Mouse (Mus musculus) gastrocnemius, postnatal 36 days (tissue): Measurements from ENCODE around the gene Ip6k1. TPM values are rescaled to one million over a fixed set of nuclear protein-coding genes. Genes with fewer than 3 reads are reported as not detected.

Source experiments
- DNase-seq, 2 experiments: peaks; one replicate each; pipeline ENCODE4 v3.0.0; 2022
- intact Hi-C: fragments of 180-260 bp; cut with DNase I; formaldehyde crosslinking; loops from one replicate; pipeline ENCODE4 v1.15.1; 2025
- microRNA-seq, 2 experiments: library from miRNA; unstranded; fragments of <30 nt; microRNA quantifications; one replicate each; pipeline ENCODE4 v1.2.0; 2021
- total RNA-seq, 2 experiments: library from RNA; stranded (reverse); gene quantifications; 2 replicates each; pipeline ENCODE4 v1.2.3; 2021

Gene Ip6k1
- total RNA-seq, 2 experiments from 2014 or later: 19.1 to 20.3 TPM

DNA sequence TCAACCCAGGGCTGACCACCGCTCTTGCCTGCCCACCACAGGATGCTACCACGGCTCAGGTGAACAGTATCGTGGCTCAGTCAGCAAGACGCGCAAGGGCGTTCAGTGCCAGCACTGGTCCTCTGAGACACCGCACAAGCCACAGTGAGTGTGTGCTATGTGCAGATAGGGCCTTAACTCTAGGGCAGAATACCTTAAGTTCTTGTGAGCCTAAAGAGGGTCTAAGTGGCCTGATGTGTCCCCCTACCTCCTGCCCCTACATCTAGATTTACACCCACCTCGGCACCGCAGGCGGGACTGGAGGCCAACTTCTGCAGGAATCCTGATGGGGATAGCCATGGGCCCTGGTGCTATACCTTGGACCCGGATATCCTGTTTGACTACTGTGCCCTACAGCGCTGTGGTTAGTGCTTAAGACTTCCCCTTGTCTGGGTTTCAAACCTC lies 80.7 kb downstream of the Ip6k1 start, which contains the start of gene Rnf123:
TSS of gene Rnf123 (minus strand) at position 359 of the 444 bp plus-strand sequence.
- DNase-seq: no peak
- intact Hi-C loops: no loop called here

DNA sequence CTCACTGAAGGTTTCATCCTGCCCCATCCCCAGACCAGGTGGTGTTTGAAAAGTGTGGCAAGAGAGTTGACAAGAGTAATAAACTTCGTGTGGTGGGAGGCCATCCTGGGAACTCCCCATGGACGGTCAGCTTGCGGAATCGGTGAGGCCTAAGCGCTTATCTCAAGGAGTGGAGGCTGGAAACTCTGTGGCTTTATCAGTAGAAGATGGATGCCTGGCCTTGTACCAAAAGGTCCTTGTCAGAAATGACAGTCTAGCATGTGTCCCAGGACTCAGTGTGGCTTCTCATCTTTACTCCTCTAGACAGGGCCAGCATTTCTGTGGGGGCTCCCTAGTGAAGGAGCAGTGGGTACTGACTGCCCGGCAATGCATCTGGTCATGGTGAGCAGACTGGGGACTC lies 81.3 kb downstream of the Ip6k1 start:
- intact Hi-C loops: no loop called here
- DNase-seq: no peak

DNA sequence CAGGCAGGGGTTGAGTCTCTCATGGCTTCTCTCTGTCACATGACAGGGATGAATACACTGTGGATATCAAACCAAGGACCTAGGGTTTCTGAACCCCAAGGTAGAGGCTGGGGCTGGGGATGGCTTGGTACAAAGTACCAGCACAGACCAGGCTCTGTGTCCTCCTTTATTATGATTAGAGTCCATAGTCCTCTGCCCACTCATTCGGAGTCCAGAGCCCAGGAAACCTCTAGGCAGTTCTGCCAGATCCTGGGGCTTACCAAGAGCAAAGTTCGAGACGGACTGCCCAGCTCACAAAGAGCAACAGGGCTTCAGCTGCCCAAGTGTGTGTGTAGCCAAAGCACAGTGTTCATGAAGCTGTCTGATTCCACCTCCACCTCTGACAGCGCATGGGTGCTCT lies 83.0 kb downstream of the Ip6k1 start:
- intact Hi-C loops: no loop called here
- no peak for DNase-seq

DNA sequence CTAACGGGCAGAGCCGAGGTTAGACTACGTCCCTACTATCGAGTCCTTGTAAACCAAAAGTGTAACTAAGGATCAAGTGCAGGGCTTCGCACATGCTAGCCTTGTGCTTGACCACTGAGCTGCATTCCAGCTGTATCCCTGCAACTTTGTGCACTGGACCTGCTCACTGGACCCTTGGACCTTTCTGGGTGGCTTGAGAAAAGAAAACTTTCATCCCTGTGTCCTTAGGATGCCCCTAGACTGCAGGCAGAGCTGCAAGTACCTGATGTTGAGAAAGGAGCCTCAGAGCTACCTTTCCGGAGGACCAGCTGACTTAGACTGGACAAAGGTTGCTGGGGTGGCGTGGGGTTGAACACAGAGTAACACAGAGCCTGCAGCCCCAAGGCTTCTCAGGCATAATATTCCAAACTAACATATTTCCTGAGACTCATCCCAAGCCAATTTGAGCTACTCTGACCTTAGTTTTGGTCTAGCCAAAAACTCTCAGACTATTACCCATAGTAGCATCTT lies 88.4 kb downstream of the Ip6k1 start:
- intact Hi-C loops: loop anchor here (5.0 kb wide), 1 partner anchor 202 kb away; the partner anchor contains the start of gene Nicn1
- no peak for DNase-seq

DNA sequence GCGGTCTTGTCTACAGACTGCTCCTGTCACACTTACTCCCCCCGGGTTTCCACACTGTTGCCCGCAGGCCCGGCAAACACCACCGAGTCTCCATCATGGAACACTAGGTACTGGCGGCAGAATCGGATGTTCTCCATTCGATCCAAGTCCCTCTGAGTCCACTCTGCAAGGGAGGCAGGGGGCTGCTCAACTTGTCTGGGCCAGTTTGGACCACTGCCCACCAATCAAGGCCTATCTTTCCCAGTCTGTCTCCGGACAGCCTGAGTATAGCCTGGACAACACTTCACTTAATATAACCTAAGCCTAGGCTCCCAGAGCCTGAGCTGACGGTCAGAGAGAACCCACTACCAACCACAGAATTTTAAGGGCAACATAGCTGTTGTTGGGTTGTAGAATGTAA lies 91.3 kb downstream of the Ip6k1 start:
- intact Hi-C loops: loop anchor here (5.0 kb wide), 1 partner anchor 199 kb away; the partner anchor contains the start of gene Nicn1
- DNase-seq: no peak

DNA sequence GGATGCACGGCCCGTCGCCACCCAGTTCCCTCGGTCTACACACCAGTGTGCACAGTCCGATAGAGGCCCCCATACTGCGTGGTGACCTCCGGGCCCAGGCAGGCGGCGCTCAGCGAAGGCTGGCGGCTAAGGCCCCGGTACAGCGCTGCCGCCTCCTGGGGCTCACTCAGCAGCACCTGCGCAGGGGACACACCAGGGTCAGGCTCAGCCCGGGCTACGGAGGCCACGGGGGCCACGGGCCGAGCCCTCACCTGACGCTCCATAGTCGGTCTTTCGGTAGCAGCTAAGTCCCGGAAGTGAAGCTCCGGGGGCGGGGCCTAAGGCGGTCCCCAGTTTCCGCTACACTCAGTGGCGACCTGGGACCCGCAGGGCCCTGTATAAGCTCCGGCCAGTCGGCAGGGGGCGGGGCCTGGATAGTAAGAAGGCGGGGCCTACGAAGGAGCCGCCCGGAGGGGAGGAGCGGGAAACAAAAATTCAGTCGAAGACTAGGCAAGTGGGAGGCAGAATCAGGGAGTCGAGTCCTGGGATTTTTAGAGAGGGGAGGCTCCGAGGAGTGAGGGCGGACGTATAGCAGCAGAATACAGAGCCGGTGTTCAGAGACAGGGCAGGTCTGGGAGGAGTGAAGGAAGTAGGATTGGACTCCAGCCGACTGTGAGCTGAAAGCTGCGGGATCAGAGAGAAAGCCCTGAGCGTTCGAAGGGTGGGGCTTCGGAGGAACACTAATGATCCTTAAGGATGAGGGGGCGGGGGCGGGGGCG lies 92.1 kb downstream of the Ip6k1 start, which contains the start of gene Apeh:
TSS of gene Apeh (minus strand) at position 423 of the 758 bp plus-strand sequence.
- intact Hi-C loops: loop anchor here (5.0 kb wide), 1 partner anchor 198 kb away; the partner anchor contains the start of gene Nicn1
- peak; percentile 93 to 96 for DNase-seq

DNA sequence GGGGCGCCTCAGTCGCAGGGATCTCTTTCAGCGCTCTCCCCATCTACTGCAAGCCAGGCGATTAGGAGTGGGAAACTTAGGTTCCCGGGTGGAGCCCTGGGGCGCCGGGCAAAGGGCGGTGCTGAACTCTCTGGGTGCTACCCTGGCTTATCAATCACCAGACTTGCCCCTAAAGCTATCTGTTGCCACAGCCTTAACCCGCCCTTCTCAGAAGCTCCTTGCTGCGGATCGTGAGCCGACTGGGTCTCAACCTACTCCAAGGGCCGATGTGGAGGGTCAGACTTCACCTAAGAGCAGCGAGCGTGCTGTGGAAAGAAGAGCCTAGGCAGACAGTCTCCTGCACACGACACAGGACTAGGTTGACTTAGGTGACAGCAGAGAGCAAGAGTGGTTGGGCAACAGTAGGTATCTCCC lies 92.7 kb downstream of the Ip6k1 start:
- peak in 1 of 2 experiments; percentile 37 for DNase-seq
- intact Hi-C loops: loop anchor here (5.0 kb wide), 1 partner anchor 197 kb away; the partner anchor contains the start of gene Nicn1

DNA sequence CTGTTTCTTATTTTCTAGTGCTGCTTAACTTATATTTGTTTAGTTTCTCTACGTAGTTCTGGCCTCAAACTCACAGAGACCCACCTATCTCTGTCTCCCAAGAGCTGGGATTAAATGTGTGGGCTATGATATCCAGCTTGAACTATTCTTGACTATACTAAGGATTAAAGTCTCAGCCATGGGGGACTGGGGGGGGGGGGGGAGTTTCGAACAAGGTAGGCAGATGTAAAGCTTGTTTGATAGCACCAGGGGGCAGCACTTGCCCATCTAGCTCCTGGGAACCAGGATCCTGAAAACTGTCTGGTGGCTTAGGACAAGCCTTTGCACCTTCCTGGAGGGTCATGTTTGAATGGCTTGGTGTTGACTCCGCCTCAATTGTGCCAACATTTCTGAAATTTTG lies 93.2 kb downstream of the Ip6k1 start:
- peak in 1 of 2 experiments; percentile 42 for DNase-seq
- intact Hi-C loops: no loop called here

DNA sequence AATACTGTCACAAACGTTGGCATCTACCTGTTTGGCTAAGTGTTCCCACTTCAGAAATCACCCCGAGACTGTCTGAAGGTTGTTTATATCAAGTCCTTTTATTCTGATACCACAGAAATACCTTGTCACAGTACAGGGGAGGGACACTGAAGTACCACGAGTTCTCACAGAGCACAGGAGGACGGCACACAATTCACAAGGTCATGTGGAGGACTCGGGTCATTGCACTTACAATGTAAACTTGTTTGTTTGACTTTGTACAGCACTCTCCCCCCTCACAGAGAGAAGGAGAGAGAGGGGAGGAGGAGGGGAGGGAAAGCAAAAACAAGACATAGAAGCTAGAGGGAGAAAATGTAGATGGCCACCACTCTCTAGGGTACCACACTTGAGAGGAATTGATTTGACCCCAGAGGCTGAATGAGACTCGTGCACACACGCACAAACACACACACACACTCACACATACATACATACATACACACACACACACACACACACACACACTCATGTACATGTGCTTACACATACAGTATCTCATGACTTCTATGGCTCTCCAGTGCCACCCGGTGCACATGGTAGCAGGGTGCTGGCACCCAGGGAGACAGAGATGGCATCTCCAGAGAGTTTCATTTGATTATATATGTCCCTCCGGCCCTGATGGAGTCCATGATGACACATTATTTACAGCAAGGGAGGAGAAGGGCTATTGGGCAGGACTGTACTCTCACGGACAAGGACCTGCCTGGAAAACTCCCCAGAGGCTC lies 93.8 kb downstream of the Ip6k1 start:
- intact Hi-C loops: loop anchor here (2.0 kb wide), 2 partner anchors 103 to 185 kb away; no protein-coding TSS in a partner anchor

More for the DNA sequence above, 93.8 kb downstream of the Ip6k1 start:
- no peak for DNase-seq

Small RNA genes lying within 50 kb of the gene (microRNA-seq; reads per million reads assigned to microRNA genes)
- gene Mir7088: 0 reads per million in 2 experiments

Other genes with a start within 250 kb of the Ip6k1 start
- 10 to 100 TPM; 32.7 to 36.3 TPM for gene Rbm5, start 231.5 kb upstream of the Ip6k1 start, total RNA-seq
- gene Rbm6, start 129.3 kb upstream of the Ip6k1 start, total RNA-seq: 10 to 100 TPM; 16.4 to 19.1 TPM
- 10 to 100 TPM in 1 of 2 experiments, 1 to 10 TPM in 1; 8.7 to 10.4 TPM for gene Mon1a, start 114.3 kb upstream of the Ip6k1 start, total RNA-seq
- under 1 TPM; 0.59 to 0.61 TPM for gene Mst1r, start 95.6 kb upstream of the Ip6k1 start, total RNA-seq
- gene Actl11, start 74.0 kb upstream of the Ip6k1 start, total RNA-seq: not detected
- gene Camkv, start 66.8 kb upstream of the Ip6k1 start, total RNA-seq: under 1 TPM in 1 of 2 experiments, not detected in 1; 0.28 TPM
- under 1 TPM; 0.35 to 0.56 TPM for gene Traip, start 52.4 kb upstream of the Ip6k1 start, total RNA-seq
- 1 to 10 TPM; 2.7 to 3.3 TPM for gene Uba7, start 27.0 kb upstream of the Ip6k1 start, total RNA-seq
- gene Gm20661, start 19.4 kb upstream of the Ip6k1 start, total RNA-seq: not detected
- gene Inka1, start 16.6 kb upstream of the Ip6k1 start, total RNA-seq: 1 to 10 TPM; 1.6 to 2.8 TPM
- under 1 TPM in 1 of 2 experiments, not detected in 1; 0.17 TPM for gene Cdhr4, start 10.0 kb upstream of the Ip6k1 start, total RNA-seq
- gene Gm20662, start 6.2 kb upstream of the Ip6k1 start, total RNA-seq: not detected
- gene Gmppb, start 46.7 kb downstream of the Ip6k1 start, total RNA-seq: 1 to 10 TPM; 3.3 to 3.8 TPM
- 1 to 10 TPM; 1.5 to 2.6 TPM for gene Amigo3, start 50.7 kb downstream of the Ip6k1 start, total RNA-seq
- gene Mst1, start 77.9 kb downstream of the Ip6k1 start, total RNA-seq: not detected
- gene Rnf123, start 80.8 kb downstream of the Ip6k1 start, total RNA-seq: 100 to 1,000 TPM; 141 to 153 TPM
- 10 to 100 TPM; 26.0 to 31.0 TPM for gene Apeh, start 92.1 kb downstream of the Ip6k1 start, total RNA-seq
- gene Bsn, start 187.9 kb downstream of the Ip6k1 start, total RNA-seq: under 1 TPM; 0.05 TPM